Mouse (Mus musculus) spleen, embryonic (tissue): ENCODE measurements at regions not wholly inside any gene's neighbourhood (a gene's known extent, or its start where the extent isn't known, plus 50 kb on each side); places are given as distances from the start of the nearest gene placed in this dataset.

Experiments
- CTCF ChIA-PET: fragments of 350-600 bp; sonication (Branson Sonifier 250); formaldehyde crosslinking; loops from one replicate; lab custom pipeline; 2022; lab: Charles Lee

DNA sequence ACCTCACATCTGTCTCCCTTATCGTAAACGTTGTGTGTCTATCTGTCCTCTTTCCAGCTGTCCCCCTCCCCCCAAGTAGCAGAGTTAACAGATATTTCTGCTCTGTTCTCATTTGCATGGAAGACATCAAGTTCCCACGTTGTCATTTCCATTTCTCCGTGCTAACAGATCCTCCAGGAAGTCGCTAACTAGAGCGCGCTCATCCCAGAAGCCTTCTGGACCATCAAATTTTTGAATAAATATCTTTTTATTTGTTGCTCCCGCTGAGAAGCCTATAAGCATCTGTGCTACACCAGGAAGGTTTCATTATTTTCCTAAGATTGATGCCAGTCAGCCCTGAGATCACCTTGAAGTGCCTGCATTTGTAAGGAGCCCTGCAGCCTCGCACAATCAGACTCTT lies 275.4 kb downstream of the Prex1 start:
- CTCF ChIA-PET, result no interaction called here

DNA sequence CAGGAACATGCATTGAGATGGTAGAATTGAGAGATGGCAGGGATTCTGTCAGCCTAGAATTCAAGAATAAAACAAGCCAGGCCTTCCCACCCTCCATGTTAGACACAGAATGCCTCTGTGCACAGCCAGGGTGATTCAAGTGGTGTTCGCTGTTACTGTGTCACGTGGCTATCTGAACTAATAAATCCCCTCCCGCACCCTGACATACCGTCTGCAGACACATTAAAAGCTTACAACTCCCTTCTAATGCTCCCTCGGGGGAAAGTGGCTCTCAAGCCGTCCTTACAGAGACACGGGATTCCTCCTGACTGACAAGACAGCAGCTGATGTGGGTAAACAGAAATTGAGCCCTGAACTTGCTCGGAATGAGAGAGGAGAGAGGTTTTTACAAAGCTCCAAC lies 279.1 kb downstream of the Prex1 start:
- CTCF ChIA-PET, result no interaction called here

DNA sequence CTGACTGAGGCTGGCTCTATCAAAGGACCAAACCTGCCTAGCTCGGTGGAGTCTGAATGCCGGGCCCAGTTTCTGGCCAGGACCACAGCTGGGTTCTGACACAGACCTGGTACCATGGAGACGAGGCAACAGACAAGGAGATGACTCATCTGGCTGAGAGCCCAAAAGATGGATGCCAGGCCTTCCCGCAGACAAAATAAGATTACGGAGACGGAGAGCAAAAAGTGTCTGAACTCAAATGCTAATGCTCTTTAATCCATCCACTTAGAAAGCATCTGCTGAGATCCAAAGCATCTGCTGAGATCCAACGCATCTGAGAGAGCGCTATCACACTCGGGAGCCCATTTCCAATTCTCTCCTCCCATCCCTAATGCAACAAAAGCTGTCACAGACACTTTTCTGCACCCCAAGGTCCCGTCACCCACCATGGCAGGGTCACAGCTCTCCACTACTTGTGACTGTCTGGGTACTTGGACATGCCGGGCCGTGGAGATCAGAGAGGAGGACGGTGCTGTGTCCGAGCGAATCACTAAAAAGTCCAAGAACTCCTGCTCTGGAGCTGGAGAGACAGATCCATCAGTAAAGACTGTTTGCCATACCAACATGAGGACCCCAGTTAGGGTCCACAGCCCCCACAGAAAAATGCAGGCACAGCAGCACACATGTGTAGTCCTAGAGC lies 278.3 kb upstream of the Sulf2 start:
- CTCF ChIA-PET, result no interaction called here

DNA sequence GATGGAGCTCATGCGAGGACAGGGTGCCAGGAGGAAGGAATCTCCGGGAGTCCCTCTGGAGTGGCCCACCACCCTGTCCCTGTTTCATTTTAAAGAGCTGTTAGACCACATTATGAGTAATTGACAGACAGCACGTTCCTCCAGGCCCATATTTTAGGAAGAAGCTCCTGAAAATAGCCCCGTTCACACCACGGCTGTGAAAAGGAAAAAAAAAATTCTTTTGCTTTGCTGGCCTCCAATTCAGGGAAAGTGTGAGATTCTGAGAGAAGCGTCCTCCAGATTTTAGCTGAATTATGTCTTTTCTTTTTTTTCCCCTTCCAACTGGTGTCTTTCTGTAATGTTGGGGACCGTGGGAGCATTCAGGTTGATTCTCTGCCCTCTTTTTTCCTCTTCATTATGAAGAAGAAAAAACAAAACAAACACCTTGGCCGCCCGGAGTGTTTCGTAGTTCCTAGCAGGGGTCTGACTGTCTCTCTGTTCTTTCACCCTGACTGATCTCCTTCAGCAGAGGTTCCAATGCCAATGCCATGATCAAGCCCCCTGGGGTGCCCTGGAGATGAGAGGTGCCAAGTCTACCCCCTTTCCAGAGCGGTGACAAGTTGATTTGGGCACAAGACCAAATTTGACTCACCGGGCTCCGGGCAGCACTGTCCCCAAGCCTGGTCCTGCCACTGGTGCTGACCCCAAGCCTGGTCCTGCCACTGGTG lies 277.6 kb upstream of the Sulf2 start:
- CTCF ChIA-PET, result no interaction called here

DNA sequence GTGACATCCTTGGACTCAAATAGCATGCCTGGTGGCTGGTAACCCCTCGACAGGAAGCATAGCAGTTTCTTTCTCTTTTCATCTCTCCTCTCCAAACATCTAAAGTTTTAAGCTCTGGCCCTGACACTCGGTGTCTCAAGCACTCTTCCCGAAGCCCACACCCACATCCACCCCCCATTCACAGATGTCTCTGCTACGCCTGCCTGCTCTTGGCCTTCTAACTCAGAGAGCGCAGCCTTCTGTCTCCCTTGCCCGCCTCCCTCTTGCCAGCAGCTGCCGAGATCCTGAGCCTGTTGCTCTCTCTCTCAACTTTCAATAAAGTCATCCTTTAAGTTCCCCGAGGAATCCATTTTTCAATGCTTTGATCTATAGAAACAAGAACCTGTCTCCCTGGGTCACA lies 277.1 kb upstream of the Sulf2 start:
- CTCF ChIA-PET, result no interaction called here

DNA sequence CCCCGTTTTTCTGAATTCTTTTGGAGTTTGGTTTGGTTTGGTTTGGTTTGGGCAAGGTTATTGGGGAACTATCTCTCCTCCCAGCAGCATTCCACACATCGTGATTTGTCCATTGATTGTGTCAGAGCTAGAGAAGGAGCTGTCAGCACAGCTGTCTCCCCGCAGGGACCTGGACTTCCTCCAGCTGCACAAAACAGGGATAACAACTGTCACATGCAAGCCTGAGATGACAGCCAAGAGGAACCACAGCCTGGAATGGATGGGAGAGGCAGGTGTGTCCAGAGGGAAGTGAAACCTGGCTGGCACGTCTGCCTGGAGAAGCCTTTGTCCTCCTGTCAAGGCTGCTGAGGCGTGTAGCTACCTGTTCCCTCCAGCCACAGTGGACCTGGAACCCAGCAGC lies 274.5 kb upstream of the Sulf2 start:
- CTCF ChIA-PET, result interaction anchor here (0.6 kb wide), 1 partner anchor 93 kb away, joined by 7 read pairs; no protein-coding TSS in a partner anchor

DNA sequence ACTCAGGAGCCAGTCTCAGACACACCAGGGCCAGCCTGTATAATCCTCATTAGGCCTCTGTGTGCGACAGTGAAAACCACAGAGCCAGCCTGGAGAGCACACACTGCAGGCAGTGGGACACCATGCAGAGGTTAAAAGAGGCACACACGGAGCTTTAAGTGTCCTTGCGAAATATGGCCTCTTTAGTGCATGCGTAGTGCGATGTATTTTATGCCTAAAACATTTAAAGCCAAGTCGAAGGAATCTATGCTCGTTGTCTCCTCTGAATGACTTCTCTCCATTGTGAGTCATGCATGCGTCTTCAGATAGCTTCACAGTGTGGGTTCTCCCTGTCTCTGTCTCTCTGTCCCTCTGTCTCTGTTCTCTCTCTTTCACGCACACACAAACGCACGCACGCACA lies 274.0 kb upstream of the Sulf2 start:
- CTCF ChIA-PET, result no interaction called here

DNA sequence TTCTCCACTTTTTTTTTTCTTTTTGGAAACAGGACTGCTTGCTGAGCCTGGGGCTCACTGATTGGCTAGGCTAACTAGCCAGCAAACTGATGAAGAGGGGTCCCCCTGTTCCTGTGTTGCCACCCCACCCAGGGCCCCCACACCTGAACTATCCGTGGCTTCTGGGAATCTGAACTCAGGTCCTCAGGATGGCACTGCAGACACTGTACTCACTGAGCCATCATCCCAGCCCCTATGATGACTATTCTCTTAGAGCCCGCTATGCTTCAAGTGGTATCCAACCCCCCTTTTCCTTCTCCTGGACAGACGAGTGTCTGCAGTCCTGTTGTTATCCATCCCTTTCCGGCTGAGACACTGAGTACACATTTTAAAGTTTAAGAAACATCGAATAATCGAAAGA lies 271.9 kb upstream of the Sulf2 start:
- CTCF ChIA-PET, result no interaction called here

DNA sequence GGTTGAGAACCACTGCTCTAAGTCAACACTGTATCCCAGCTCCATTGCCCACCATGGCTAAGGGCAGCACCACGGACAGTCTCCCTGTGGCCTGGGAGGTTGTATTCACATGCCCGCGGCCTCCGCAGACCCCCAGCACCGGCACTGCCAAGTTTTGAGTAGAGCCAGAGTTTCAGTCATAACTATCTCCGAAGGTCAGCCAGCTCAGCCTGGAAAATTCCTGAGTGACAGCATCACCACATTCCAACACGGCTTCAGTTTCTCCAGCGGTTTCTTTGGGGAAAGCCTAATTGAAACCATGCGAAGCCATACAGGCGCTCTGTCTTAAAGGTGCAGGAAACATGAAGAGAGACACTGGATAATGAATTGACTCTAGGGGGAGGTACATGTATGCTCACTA lies 271.5 kb upstream of the Sulf2 start:
- CTCF ChIA-PET, result no interaction called here

DNA sequence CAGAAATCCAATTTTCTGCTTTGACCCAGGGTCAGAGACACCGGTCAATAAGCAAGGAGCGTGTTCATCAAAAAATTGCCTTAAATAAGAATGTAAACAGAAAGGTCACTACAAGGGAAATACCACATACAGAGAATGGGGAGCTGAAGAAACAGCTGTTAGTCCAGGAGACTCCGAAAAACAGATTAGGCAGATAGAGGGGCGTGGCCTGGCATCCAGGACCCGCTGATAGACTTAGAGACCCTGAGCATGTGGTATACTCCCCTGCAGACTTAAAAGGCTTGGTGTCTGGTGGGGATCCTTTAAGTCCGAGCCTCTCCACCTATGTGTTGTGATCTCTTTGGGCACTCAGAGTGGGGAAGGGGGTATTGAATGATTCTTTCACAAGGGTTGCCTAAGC lies 271.0 kb upstream of the Sulf2 start:
- CTCF ChIA-PET, result no interaction called here

DNA sequence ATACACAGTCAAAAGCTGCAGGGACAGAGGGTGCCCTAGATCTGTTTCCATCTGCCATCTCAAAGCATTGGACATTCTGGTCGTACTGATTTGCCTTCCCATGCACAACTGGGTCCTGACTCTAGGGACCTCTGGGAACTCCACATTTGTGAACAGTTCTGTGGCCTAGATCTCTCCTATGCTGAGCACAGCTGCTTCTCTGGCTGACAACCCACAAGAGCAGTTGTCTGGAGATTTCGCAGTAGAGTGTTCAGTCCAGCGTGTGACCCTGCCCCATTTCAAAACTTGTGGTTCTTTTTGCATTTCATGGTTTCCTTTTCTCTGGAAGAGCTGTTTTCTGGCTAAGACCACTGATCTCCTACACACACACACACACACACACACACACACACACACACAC lies 269.7 kb upstream of the Sulf2 start:
- CTCF ChIA-PET, result no interaction called here

DNA sequence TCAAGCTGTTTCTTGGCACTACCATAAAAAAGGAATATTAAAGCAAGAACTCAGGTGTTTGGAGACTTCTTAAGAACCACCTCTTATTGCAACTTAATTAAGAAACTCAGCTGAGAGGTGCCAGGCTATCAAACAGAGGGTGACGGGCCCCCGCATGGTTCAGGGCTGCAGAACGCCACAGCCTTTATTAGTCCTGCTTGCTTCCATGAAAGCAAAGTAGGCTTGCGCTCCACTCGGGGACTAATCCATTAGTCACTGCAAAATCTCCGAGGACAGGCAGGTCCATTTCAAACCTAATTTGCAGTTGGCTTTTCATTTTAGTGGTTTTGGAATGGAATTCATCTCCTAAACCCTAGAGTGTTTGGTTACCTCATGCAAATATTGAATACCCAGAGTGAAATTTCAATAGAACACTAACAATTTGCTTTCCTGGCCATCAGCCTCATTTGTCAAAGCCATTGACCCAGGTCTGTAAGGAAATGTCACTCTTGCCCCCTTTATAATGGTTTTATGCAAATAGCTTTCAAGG lies 267.7 kb upstream of the Sulf2 start:
- CTCF ChIA-PET, result no interaction called here

DNA sequence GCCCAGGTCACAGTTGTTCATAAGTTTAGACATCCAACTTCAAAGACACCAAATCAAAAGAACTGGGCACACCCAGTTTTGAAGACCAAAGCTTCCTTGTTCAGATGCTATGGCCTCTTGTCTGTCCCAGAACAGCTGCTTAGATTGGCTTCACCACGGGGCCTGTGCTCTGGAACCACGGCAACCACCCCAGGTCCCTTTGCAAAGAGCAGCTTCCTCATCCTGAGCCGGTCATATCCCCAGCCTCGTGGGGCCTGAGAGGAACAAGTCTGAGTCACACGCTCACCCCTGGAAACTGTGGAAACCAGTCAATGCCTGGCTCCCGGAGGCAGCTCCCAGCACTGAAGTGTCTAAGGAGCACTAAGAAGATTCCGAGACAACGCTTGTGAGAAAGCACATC lies 264.8 kb upstream of the Sulf2 start:
- CTCF ChIA-PET, result no interaction called here

DNA sequence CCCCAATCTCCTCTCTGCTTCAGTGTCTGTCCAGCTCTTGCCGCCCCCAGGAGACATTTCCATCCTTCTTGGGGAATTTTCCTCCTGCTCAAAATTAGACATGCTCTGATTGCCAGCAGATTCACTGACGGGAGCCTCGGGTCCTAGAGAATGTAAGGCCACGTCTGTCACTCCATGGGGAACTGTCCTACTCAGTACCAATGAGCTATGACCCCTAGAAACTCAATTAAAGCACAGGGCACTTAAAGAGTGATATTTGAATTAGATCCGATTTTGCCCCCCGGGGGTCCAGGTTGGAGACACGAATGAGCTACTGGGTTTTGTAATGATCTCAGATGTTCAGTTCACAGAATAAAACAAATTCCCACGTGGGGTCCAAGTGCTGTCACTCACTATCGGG lies 263.8 kb upstream of the Sulf2 start:
- CTCF ChIA-PET, result interaction anchor here (0.6 kb wide), 1 partner anchor 25 kb away, joined by 4 read pairs; no protein-coding TSS in a partner anchor

DNA sequence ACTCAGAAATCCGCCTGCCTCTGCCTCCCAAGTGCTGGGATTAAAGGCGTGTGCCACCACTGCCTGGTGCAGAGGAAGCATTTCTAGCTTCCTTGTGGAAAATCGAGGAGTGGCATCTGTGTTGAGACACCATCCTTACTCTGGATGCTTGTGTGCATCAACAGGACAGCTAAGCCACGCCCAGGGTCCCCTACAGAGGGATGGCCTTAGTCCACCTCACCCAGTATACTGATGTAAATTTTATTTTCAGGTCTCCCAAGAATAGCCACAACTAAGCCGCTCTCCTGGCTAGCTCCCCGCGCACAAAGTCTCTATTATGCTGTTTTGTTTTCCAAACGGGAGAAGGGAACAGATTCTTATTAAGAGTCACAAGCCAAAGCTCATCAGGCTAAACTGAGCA lies 262.8 kb upstream of the Sulf2 start:
- CTCF ChIA-PET, result no interaction called here

DNA sequence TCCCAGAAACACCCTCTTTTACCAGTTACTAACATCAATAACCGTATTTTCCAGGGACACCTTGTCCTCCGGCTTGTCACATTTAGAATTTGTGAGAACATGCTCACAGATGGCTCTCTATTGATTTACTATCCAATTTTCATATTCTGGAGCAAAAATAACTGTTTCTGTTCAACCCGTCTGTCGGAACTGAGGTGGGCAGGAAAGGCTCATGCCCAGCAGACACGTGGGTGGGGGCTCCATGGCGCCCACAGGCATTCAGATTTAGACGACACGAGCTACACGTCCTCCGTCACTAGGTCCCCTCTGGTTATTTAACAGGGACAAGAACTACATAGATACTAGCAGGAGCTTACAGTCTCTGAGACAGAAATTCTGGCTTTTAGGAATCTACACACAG lies 262.2 kb upstream of the Sulf2 start:
- CTCF ChIA-PET, result no interaction called here

DNA sequence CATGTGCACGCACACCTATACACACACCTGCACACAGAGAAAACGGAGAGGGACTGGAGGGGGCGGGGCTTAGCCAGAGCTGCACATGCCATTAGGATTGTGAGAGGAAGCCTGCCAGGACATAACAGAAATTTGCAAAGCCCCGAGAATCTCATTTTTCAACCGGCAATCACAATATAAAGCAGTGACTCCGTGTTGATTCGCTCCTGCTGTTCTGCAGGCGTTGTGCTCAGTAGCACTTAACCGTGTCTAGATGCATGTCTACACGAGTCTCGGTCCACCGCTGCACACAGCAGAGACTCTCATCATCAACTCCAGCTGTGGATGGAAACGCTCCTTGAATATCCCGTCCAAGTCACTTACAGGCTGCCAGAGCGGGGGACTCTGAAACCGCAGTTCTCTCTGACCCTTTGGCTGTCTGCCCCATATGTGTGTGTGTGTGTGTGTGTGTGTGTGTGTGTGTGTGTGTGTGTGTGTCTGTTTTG lies 260.1 kb upstream of the Sulf2 start:
- CTCF ChIA-PET, result no interaction called here

DNA sequence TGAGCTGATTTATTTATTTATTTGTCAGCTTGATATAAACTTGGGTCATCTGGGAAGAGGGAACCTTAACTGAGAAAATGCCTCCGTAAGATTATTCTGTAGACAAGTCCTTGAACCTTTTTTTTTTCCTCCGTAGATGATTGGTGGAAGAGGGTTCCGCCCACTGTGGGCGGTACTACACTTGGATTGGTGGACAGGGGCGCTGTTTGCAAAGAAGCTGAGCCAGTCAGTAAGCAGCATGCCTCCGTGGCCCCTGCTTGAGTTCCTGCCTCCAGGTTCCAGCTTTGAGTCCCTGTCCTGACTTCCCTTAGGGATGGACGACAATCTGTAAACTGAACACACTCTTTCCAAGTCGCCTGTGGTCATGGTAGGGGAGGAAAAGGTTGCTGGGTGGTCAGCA lies 259.4 kb upstream of the Sulf2 start:
- CTCF ChIA-PET, result no interaction called here

DNA sequence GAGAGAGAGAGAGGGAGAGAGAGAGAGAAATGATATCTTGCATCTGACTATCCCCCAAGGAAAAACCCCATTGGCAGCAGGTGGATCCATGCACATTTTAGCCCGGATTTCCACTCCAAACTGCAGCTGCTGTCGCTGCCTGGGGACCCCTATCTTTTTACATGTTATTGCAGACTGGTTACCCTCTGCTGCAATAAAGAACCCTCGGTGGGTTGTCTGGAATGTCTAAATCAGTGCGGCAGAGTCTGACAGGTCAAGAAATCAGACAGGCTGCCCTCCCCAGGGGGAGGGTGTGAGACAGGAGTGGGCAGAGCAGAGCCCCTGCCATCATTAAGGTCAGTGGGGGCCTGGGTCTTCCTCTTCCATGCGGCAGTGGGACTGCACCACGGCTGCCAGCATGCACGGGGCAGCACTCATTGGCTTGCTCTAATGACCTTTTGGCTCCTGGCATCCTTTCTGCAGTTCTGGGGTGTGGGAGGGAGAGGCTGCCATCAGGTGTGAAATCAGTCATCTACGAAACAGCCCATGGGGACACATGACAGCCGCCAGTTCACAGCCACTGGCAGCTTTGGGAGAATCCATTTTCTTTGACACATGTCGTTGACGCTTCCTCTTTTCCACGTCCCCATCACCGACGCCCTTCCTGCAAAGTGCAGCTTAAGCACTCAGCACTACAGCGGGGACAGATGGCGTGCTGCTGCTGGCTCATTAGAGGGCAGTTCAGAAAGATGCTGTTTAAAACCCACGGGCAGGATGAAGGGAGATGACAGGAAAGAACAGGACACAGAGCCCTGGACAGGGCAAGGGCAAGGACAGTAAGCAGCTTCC lies 256.8 kb upstream of the Sulf2 start:
- CTCF ChIA-PET, result interaction anchor here (0.6 kb wide), 1 partner anchor 382 kb away, joined by 11 read pairs; no protein-coding TSS in a partner anchor

DNA sequence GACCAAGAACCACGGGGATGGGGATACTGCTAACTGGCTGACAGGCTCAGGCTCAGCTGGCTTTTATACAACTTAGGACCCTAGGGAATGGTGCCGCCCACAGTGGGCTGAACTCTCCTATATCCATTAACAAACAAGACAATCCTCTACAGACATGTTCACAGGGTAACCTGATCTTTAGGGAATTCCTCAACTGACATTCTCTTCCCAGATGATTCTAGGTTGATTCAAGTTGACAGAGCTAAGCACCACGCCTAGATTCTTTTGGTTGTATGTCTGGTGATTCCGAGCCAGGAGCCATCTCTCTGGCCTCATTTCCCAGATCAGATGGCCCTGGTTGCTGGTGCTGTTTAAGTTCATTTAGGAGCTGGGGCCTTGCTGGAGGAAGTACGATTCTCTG lies 253.9 kb upstream of the Sulf2 start:
- CTCF ChIA-PET, result interaction anchor here (0.6 to 1.1 kb wide), 2 partner anchors 13 to 16 kb away, joined by 3 to 4 read pairs; no protein-coding TSS in a partner anchor

DNA sequence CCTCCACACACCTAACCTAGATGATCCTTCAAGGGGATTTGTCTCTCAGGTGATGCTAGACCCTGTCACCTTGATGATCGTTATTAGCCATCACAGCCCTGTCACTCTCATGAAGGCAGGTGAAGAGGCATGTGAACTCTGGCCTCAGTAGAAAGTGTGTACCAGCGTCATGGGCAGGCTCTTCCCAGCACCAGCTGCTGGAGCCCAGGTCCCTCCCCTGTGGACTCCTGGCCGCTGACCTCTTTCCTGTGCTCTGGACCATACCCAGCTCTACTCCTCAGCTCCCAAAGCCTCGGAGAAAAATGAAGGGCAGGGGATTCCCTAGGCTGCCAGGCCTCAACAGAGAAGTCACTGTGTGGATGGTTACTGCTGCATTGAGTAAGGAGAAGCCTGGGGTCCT lies 253.3 kb upstream of the Sulf2 start:
- CTCF ChIA-PET, result interaction anchor here (0.6 to 1.1 kb wide), 2 partner anchors 12 to 16 kb away, joined by 3 to 4 read pairs; no protein-coding TSS in a partner anchor

DNA sequence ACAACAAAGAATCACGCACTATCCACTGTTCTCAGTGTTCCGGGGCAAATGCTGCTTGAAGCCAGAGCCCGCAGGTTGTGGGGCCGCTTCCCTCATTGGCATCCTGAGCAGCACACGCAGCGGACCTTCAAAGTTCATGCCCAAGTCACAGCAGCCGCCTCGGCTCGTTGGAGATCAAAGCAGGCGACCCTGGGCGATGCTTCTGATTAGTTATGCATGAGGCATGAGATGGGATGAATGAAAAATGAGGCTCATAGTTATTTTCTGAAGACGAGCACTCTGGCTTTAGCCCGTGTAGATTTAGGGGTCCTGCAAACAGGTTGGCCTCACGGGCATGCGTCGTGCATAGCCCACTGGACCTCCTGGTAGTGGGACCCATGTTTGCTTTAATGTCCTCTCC lies 252.5 kb upstream of the Sulf2 start:
- CTCF ChIA-PET, result no interaction called here
